Mouse (Mus musculus): ENCODE data around the gene Endou.
A peak's percentile ranks its signal among the peaks of the same experiment; 100 is the strongest.

The Endou gene

DNA sequence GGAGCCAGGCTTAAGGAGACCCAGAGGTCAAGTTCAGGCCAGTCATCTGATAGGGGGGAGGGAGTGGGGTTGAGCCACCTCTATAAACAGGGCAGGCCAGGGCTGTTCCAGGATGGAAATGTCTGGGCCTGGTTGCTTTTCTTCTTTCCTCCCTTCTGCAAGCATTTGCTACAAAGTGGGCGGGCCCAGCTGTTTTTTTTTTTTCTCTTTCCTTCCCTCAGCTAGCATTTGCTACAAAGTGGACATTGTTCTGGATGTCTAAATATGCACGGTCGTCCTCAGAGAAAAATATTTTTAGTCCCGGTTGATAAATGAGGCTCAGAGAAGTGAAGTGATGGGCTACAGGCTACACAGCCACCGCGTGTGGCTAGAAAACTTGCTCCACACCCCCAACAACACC, 23.3 kb upstream of the Endou start:
- DNase-seq (ENCODE audit: low spot score), result no peak

DNA sequence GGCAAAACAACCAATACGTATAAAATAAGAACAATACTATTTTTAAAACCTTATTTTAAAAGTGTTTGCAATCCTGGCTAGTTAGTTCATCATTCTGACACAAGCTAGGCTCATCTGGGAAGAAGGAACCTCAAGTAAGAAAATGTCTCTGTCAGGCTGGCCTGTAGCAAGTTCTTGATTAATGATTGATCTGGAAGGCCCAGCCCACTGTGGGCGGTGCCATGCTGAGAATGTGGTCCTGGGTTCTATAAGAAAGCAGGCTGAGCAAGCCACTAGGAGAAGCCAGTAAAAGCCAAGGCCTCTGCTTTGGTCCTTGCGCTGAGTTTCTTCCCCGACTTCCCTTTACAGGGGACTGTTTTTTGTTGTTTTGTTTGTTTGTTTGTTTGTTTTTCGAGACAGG, 21.4 kb upstream of the Endou start:
- no peak for DNase-seq (ENCODE audit: low spot score)

DNA sequence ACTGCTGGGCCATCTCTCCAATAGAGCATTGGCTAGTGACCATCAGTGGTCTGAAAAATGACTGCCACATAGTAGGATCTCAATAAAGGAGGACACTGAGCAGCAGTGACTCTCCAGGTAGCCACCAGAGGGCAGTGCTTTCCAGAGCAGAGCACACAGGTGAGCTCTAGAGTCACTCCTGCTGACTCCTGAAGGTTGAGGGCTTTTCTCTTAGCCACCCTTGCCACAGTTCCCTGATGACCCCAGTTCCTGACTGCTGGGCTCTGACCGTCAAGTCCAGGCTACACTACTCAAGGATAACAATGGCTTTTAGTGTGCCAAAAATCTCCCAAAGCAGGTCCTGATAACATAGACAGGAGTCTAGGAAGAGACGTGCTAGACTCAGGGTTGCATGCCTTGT, 20.5 kb upstream of the Endou start:
- DNase-seq (ENCODE audit: low spot score), result no peak

DNA sequence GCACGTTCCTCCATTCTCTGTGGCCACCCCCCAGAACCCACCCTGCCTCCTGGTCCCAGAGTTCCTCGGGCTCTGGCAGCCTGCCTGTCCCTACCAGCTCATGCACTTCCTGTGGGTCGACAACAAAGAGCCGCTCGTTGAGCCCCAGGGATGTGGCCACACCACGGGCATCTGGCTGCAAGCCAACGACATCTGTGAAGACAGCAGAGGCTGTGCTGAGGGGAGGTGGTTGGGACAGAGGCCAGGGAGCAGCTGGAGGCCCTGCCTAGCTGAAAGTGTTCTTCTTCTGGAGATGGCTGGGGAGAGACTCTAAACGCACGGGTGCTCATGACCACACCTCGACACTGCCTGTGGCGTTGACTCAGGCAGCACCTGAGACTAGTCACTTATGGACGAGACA, 19.6 kb upstream of the Endou start:
- no peak for DNase-seq (ENCODE audit: low spot score)

DNA sequence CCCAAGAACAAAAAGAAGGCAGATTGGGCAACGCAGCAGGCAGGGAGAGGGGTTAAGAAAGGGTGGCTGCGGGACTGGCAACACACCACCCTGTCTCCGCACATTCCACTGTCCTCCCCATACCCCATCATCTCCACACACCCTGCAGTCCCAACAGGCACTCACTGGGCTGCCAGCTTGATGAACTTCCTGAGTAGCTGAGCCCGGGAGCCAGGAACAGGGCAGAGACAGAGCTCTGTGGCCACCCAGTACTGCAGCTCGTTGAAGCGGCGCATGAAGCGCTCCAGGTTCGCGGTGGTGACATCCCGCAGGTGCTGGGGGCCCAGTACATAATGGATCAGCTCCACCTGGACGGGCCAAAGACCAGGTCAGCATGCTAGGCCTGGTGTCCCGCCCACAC, 18.7 kb upstream of the Endou start:
- DNase-seq (ENCODE audit: low spot score), result no peak

DNA sequence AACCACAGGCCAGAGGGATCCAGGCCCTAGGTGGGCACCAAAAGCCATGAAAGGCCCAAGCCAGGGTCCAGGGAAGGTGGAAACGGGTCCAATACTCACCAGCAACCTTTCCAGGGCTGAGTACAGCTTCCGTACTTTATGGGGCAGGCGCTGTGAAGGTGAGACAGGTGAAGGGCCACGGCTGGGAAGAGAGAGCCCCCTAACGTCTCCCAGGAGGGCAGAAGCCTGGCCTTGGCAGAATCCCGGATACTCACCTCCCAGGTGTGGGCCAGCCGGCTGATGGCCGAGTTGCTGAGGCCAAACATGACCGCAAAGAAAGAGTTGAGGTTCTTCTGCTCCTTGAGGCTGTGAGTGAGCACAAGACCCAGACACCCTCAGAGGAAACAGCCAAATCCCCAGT, 18.3 kb upstream of the Endou start:
- no peak for DNase-seq (ENCODE audit: low spot score)

DNA sequence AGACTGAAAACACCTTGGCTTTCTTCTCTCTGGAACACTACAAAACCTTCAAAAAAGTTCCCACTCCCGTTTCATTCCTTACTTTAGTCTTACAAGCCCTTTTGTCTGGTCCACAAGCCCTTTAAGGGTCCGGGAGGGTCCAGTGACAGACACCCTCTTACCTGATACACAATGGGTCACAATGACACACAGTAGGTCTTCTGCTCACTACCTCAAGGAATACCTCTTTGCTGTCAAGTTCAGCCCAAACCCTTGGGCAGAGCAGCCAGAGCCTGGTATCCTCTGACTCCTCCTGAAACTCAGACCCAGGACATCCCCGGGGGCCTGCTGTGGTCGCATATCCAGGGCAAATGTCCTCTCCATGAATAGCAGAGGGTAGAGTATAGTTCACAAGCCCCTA, 17.8 kb upstream of the Endou start:
- no peak for DNase-seq (ENCODE audit: low spot score)

DNA sequence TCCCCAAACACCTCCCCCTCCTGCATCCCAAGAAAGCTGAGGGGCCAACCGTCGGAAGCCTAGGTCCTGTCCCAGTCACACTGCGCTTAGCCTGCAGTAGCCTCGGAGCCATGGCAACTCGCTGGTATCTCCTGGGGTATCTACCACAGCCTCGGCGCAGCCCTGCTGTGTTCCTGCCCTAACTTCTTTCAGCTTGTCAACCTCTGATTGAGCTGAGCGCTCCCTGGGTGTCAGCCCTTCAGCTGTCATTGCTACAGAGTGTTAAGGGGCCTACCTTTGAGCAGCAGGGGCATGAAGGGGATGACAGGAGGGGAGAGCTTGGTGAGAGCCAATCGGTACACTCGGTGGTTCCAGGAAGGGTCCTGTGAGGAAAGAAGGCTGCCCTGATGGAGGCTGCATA, 17.2 kb upstream of the Endou start:
- no peak for DNase-seq (ENCODE audit: low spot score)

DNA sequence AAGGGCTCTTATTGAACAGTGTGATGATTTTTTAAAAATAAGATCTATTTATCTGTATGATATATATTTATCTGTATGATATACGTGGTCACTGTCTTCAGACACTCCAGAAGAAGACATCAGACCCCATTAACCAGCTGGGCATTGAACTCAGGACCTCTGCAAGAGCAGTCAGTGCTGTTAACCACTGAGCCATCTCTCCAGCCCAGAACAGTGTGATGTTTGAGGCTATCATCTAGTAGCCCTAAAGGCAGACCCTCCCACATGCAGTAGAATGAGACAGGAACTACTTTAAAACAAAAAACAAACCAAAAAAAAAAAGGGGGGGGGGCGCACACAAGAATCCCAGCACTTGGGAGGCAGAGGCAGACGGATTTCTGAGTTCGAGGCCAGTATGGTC, 16.3 kb upstream of the Endou start:
- no peak for DNase-seq (ENCODE audit: low spot score)

DNA sequence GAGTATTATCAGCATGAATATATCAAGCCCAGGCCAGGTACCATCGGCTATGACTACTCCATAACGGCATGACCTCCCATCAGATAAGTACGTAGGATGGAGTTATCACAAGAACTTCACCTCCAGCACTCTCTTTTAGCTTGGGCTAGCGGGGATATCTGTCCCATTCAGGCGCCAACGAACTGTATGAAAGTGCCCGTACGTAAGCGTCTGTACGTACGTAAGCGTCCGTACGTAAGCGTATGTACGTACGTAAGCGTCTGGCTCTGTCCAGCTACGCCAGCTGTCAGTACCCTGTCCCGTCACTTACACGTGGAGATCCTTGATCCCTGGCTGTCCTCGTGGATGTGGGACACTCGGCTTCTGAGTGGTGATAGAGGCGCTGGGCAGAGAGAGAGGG, 15.6 kb upstream of the Endou start:
- no peak for DNase-seq (ENCODE audit: low spot score)

DNA sequence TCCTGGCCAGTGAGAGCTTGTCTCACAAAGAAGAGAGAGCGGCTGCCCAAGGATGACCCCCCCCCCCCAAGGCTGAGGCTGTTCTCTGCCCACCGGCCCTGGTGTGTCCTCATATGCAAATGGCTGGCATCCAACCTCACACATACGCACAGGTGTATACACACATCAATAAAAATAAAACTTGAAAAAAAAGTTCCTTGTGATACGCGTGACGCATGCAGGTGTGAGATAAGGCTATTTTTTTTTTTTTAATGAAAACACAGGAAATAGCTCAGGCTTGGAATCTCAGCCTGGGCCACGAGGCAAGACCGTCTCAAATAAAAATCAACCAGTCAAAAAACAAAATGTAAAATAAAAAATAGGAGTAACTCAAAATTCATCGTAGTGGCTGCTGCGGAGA, 15.1 kb upstream of the Endou start:
- DNase-seq (ENCODE audit: low spot score), result no peak

DNA sequence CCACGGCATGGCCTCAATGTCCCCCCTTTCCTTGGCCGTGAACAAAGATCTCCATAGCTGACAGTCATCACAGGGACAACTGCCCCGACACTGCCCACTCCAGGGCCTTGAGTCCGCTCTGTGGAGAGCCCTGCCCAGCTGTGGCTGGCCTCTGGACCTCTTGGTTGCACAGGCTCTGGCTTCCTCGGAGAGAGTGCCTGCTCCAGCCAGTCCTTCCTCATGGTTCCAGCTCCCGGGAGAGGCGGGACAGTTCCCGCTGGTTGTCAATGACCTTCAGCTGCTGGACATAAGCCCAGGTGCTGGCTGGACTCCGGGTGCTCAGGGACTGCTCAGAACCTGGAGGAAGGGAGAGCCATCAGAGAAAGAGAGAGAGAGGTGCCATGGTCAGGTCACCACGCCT, 14.2 kb upstream of the Endou start:
- DNase-seq (ENCODE audit: low spot score), result no peak

DNA sequence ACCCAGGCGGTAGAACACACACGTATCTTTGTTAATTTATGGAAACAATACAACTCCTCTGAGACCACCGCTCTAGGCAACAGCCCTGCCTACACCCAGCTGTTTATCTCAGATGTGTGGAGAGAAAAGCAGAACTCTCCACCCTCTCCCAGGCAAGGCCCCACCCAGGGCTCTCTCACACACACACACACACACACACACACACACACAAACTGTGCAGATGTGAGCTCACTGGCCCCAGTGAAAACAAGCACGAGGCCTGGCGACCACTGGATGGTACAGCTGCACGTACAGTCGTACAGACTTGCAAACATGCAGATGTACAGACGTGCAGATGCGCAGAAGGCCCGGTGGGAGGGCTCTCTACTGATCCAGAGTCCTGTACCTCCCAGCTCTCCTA, 13.8 kb upstream of the Endou start:
- no peak for DNase-seq (ENCODE audit: low spot score)

DNA sequence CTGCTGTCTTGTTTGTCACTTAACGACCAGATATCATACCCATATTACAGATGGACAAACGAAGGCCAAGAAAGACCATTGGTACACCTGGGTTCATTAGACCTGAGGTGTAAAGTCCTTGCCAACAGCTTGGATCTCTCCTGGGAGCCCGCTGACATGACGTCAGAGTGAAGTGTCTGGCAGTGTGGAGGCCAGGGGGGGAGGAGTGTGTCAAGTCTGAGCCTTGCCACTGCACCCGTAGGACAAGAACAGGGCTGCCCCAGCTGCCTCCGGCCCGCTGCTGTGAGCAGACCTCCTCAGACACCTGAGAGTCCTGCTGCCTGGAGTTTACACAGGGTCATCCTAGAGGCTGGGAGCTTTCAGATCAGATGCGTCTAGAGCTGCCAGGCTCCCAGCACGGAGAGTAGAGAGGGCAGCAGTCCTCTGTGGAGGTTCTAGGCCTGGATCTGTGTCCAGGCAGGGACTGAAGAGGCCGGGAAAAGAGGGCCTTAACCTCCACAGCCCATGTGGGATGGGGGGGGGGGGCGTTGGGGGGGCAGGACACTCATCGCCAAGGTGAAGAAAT, 12.9 kb upstream of the Endou start:
- no peak for DNase-seq (ENCODE audit: low spot score)

DNA sequence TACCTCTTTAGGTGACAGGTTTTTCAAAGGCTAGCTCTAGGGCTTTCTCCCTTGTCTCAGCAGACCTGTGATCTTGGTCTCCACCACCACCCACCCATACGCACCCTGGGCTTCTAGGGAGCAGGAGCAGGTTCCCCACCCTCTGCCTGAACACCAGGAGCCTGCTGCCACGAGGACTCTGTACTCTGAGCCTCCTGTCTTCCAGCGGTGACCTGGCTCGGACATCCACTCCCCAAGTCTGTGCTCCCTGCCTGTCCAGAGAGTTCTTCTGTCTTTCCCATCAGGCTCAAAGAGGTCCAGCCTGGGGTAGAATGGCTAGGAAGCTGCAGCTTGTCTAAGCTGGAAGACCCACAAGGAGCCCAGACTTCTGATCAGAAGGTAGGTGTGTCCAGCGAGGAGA, 12.1 kb upstream of the Endou start:
- DNase-seq (ENCODE audit: low spot score), result no peak

DNA sequence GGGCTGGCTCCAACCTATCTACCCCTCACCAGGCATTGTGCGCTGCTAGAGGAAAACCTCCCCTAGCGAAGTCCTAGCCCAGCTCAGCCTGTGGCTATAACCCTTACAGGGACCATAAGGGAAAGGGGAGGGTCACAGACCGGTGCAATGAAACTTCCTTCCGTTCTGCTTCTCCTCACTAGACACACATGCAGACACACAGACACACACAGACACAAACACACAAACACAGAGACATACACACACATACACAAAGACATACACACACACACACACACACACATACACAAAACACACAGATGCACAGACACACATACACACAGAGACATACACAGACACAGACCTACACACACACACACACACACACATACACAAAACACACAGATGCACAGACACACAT, 11.5 kb upstream of the Endou start:
- DNase-seq (ENCODE audit: low spot score), result no peak

DNA sequence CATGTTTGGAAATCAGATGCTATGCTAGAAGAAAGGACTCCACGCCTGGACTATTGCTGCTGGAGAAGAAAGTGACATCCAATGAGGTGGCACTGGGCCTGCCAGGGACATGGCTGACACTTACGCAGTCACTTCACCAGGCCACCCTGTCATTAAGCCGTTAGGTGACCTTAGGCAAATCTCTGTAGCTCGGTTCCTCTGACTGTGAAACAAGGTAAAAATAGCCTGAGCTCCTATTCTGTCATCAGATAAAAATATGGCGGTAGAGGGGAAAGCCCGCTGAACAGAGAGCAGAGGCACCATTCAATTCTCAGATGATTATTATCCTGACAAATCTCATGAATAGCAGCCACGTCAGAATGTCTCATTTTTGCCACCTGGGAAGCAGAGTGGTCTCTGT, 10.9 kb upstream of the Endou start:
- no peak for DNase-seq (ENCODE audit: low spot score)

DNA sequence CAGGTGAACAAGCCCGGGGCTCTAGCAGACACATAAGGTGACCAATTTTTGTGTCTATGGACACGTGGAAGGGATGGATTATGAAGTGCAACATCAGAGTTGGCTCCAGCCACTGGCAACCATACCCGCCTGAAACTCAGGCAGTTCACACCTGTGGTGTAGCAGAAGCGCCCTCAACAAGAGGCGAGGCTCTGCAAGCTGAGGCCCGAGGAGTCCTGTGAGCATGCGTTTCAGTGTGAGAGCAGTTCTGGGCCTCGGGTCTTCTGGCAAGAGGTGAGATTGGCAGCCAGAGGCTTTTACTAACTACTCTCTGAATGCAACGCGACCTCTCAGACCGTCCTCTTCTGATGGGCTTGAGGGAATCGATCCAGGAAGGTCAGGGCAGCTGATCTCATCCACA, 10.5 kb upstream of the Endou start:
- no peak for DNase-seq (ENCODE audit: low spot score)

DNA sequence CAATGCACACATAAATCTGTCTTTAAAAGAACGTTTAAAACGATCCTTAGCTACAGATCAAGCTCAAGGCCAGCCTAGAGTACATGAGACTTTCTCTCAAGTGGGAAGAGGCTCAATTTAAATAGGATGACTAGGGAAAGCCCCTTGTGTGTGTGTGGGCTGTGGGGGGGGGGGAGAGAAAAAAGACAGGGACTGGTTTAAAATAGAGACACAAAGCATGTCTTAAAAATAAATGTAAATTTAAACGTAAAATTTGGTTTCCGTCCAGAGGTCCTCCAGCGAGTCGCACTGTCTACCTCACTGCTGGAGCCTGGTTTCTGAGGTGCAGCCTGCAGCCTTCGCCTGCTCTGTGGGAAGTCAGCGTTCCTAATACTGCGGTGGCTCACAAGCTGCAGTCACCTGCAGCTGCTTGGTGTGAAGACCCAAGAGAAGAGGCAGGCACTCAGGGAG, 9.2 kb upstream of the Endou start:
- DNase-seq (ENCODE audit: low spot score), result no peak

DNA sequence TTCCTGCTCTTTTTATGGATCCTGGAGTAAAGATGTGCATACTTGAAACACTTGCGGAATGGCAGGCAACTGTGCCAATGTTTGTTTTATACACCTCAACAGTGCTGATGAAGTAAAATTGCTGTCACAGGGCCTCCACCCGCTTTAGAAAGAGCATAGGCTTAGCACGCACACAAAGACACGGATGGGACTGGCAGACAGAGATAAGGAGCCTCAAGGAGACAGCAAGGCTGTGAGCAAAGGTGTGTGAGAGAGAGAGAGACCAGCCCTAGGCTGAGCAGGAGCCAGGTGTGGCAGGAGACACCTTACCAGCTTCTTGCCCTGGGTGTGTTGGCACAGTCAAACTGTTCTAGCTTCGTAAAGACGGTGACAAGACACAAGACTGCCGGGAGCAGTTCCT, 7.8 kb upstream of the Endou start:
- DNase-seq (ENCODE audit: low spot score), result no peak

DNA sequence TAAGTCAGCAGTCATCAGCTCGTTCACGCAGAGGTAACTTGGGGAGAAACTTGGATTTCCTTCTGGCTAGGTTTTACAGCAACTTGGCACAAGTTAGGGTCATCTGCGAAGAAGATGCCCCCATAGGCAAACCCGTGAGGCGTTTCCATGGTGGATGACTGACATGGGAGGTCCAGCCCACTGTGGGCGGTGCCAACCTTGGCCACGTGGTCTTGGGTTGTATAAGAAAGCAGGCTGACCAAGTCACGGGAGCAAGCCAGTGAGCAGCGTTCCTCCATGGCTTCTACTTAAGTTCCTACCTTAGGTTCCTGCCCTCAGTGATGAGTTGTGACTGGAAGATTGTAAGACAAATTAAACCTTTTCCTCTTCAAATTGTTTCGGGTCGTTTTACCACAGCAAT, 849 bp upstream of the Endou start:
- DNase-seq (ENCODE audit: low spot score), result no peak

DNA sequence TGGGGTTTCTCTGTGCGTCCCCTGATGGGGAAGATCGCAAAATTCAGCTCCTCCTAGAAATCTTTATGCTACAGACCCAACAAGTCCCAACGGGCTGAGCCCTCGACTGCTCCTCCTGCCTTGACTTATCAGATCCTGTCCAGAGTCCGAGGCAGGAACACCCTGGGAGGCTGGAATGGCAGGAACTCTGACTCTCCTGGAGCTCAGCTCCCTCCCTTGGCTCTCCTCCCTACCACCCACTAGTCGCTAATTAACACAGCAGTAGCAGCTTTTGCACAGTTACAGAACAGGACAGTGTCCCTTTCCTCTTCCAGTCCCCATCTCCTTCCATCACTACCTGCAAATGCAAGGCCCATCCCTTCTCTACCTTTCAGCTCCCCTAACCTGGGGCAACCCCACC, 774 bp downstream of the Endou start:
- peak; percentile 20 for DNase-seq (ENCODE audit: low spot score)

DNA sequence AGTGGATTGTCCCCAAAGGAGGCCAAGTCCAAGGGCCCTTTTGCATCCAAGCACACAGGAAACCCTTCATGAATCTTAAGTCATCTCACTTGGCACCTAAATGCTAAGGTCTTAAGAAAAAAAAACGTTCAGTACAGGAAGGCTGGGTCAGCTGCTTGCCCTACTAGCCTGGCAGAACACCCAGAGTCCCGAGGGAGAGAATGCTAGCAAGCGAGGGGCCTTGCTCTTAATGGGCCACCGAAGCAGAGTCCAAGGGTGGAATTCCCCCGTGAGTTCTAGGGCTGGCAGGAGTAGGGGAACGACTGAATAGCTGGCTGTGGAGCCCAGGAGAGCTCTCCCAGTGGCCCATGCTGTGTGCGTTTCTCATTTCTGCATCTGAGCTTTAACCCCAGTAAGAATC, 2.3 kb downstream of the Endou start:
- no peak for DNase-seq (ENCODE audit: low spot score)

DNA sequence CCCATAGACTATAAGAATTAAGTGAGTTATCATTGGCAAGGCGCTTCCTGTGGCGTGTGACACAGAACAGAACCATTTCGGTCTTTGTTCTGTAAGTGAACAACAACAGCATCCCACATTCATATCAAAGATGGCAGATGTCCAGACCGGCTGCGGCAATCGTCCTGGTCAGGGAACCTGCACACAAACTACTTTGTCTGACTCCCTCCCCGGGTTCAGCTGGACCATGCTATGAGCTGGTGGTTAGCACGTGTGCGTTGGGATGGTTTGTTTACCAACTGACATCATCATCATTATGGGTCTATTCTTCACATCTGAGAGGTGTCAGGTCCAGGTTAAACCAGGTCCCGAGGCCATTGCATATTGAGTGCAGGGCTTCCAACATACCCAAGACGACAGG, 2.7 kb downstream of the Endou start:
- no peak for DNase-seq (ENCODE audit: low spot score)

DNA sequence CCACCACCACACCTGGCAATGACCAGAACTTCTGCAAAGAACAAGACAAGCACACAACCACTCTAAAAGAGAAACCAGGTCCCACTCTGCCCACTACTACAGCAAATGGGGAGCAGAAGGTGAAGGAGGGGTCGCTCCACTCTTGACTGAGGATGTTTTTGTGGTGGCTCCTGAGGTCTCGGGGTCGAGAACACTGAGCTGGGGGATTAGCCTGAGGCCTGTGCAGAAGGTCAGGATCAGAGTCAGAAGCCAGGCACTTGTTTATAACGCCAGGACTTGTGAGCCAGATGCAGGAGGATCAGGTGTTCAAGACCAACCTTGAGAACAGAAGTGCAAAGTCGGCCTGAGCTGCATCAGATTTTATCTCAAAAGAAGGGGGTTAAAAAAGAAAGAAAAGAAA, 3.6 kb downstream of the Endou start:
- no peak for DNase-seq (ENCODE audit: low spot score)

Measured in yolk sac, embryonic 10.5 days (tissue).